Mouse (Mus musculus) lung, adult 2 months (tissue): Measurements from ENCODE around the gene Tbc1d20.

Experiments
- CTCF ChIP-seq: fragments of 200-500 bp; IDR thresholded peaks from 2 replicates; pipeline ENCODE4 v1.5.1; 2011; ENCODE audit warnings: mild to moderate bottlenecking, low read length, control low read depth; ENCODE audit not compliant: insufficient read depth
- POLR2A ChIP-seq: fragments of 200-500 bp; IDR thresholded peaks from 2 replicates; pipeline ENCODE4 v1.6.1; 2011; ENCODE audit warnings: low read depth, mild to moderate bottlenecking, control low read depth, low read length, borderline replicate concordance; ENCODE audit errors: extremely low read depth

- TF ChIP-seq POLR2A (no peak), CTCF (no peak)
These were observed 44.7 kb downstream of the Tbc1d20 start for GRCm38 (mm10) chr2:152338319-152338718.
